Mouse (Mus musculus): ENCODE results near the gene Chmp5.

- no peak for TF ChIP-seq CTCF (IDR thresholded peaks at IDR 0.05; ENCODE audit: low read depth)
- no peak for TF ChIP-seq EP300 (optimal IDR thresholded peaks at IDR 0.05)
Measured at GRCm38 (mm10) chr4:40979430-40979829, 31.2 kb downstream of the Chmp5 start.
